In genomic region chr9:34992201-34992600, GRCm38 (mm10) we compare ENCODE assay signal across 12 mouse cellular contexts.
DNase-seq lines count a peak whose midpoint lies in the region; ATAC-seq and TF ChIP-seq lines count a peak whose summit lies in the region.
"Had no signal": no experiment of that assay in that cellular context is flagged by ENCODE, and none has a peak within 500 bp of the region (broad histone marks: within the 10 kb centered on the region; RNA-seq: fewer than 3 reads in every experiment).

No protein-coding gene starts in this region.

- ATAC-seq in intestine, embryonic 16.5 days, result 0 out of 2 replicates have a peak, but pooled peaks have one; percentile 5
- no peak for ATAC-seq in intestine, embryonic 15.5 days
- peak; percentile 54 for ATAC-seq in lung, embryonic 16.5 days (ENCODE audit: low read depth)
- no peak for ATAC-seq in erythroid progenitor cell, adult 5-6 weeks (replicated peaks; ENCODE audit: low FRiP score, poor library complexity, severe bottlenecking)

- 36% methylated on average over 4 of the region's 4 CpGs for WGBS in intestine, embryonic 16.5 days
- WGBS in intestine, embryonic 15.5 days, result 31% methylated on average over 4 of the region's 4 CpGs
- 25% methylated on average over 4 of the region's 4 CpGs for WGBS in lung, embryonic 16.5 days

- H3K4me1 ChIP-seq in intestine, embryonic 16.5 days (ENCODE audit: control insufficient read depth, insufficient read depth, low read length), result peaks cover 4% of the 10 kb centered on the region; the same call in 1 of the 2 replicates
- 0 out of 2 replicates have a peak, but pooled peaks cover 7% of the 10 kb centered on the region for H3K4me1 ChIP-seq in intestine, embryonic 15.5 days (replicated peaks)
- H3K4me1 ChIP-seq in embryonic fibroblast, embryonic 13.5 days (ENCODE audit: control insufficient read depth, insufficient read depth, low read length), result peaks cover 6% of the 10 kb centered on the region; the same call in 1 of the 2 replicates
- peaks cover 24% of the 10 kb centered on the region for H3K4me1 ChIP-seq in lung, embryonic 16.5 days (replicated peaks; ENCODE audit: control insufficient read depth, insufficient read depth, low read length)

- TF ChIP-seq POLR2A in embryonic fibroblast, embryonic 13.5 days (IDR thresholded peaks at IDR 0.05; ENCODE audit: low read depth, low read length), result no peak

- no peak overlapping the region for H3K4me3 ChIP-seq in intestine, embryonic 16.5 days (ENCODE audit: low read length)
- H3K4me3 ChIP-seq in intestine, embryonic 15.5 days (replicated peaks), result no peak overlapping the region
- H3K4me3 ChIP-seq in embryonic fibroblast, embryonic 13.5 days (ENCODE audit: insufficient read depth, low read length), result no peak overlapping the region
- H3K4me3 ChIP-seq in lung, embryonic 16.5 days (ENCODE audit: low read length), result no peak overlapping the region
- H3K4me3 ChIP-seq: limb, embryonic 15.5 days; midbrain, embryonic 12.5 days had no signal

- H3K27me3 ChIP-seq in intestine, embryonic 16.5 days (replicated peaks; ENCODE audit: control insufficient read depth, insufficient read depth, low read length), result peaks cover 39% of the 10 kb centered on the region
- peaks cover 51% of the 10 kb centered on the region for H3K27me3 ChIP-seq in intestine, embryonic 15.5 days (replicated peaks)
- H3K27me3 ChIP-seq in lung, embryonic 16.5 days (ENCODE audit: control insufficient read depth, insufficient read depth, low read depth, low read length), result no peaks in the 10 kb centered on the region
- H3K27me3 ChIP-seq: limb, embryonic 15.5 days; midbrain, embryonic 12.5 days had no signal

- no peaks in the 10 kb centered on the region for H3K9me3 ChIP-seq in intestine, embryonic 16.5 days (ENCODE audit: control insufficient read depth, low read length)
- no peaks in the 10 kb centered on the region for H3K9me3 ChIP-seq in intestine, embryonic 15.5 days
- H3K9me3 ChIP-seq in lung, embryonic 16.5 days (ENCODE audit: control insufficient read depth, low read length), result no peaks in the 10 kb centered on the region
- H3K9me3 ChIP-seq: G1E; limb, embryonic 15.5 days; midbrain, embryonic 12.5 days had no signal

- no peak overlapping the region for H3K9ac ChIP-seq in intestine, embryonic 16.5 days (ENCODE audit: low read depth, low read length)
- no peak overlapping the region for H3K9ac ChIP-seq in intestine, embryonic 15.5 days
- no peak overlapping the region for H3K9ac ChIP-seq in lung, embryonic 16.5 days (ENCODE audit: low read length)
- H3K9ac ChIP-seq: limb, embryonic 15.5 days; midbrain, embryonic 12.5 days had no signal

- TF ChIP-seq CTCF in embryonic fibroblast, embryonic 13.5 days (IDR thresholded peaks at IDR 0.05; ENCODE audit: borderline replicate concordance, insufficient read depth, low read length), result no peak

- no peak overlapping the region for H3K27ac ChIP-seq in intestine, embryonic 16.5 days (ENCODE audit: low read length)
- H3K27ac ChIP-seq in intestine, embryonic 15.5 days, result no peak overlapping the region
- H3K27ac ChIP-seq in embryonic fibroblast, embryonic 13.5 days (ENCODE audit: insufficient read depth, low read length), result peak overlapping the region; percentile 24; the same call in 1 of the 2 replicates
- H3K27ac ChIP-seq in lung, embryonic 16.5 days (ENCODE audit: low read length), result peak overlapping the region; percentile 81
- H3K27ac ChIP-seq: limb, embryonic 15.5 days; midbrain, embryonic 12.5 days had no signal

- H3K36me3 ChIP-seq in intestine, embryonic 16.5 days (ENCODE audit: control insufficient read depth, insufficient read depth, low read length), result no peaks in the 10 kb centered on the region
- no peaks in the 10 kb centered on the region for H3K36me3 ChIP-seq in intestine, embryonic 15.5 days
- H3K36me3 ChIP-seq in lung, embryonic 16.5 days (ENCODE audit: control insufficient read depth, insufficient read depth, low read length), result no peaks in the 10 kb centered on the region
- H3K36me3 ChIP-seq: G1E; limb, embryonic 15.5 days; midbrain, embryonic 12.5 days had no signal

- peak; percentile 21 for DNase-seq in adipocyte (ENCODE audit: low spot score)
- DNase-seq in ovary, postnatal 36 days (ENCODE audit: low spot score), result no peak
- no peak for DNase-seq in cerebellum, postnatal 25 days
- DNase-seq: layer of hippocampus, adult 9-11 months had no signal

- H3K4me2 ChIP-seq in intestine, embryonic 16.5 days (ENCODE audit: low read depth, low read length), result no peak overlapping the region
- H3K4me2 ChIP-seq in intestine, embryonic 15.5 days (replicated peaks), result no peak overlapping the region
- H3K4me2 ChIP-seq in lung, embryonic 16.5 days (ENCODE audit: low read depth, low read length), result no peak overlapping the region
- H3K4me2 ChIP-seq: limb, embryonic 15.5 days; midbrain, embryonic 12.5 days had no signal

Comparison
In these comparisons a context has a peak if more than half of its experiments do, and no peak if none do; other contexts are left out.
1. ATAC-seq: peak in intestine, embryonic 16.5 days (single experiment) and lung, embryonic 16.5 days (single experiment); none in intestine, embryonic 15.5 days (single experiment) and erythroid progenitor cell, adult 5-6 weeks (single experiment).
2. H3K27ac ChIP-seq: peak in embryonic fibroblast, embryonic 13.5 days (single experiment) and lung, embryonic 16.5 days (single experiment); none in intestine, embryonic 16.5 days (single experiment) and intestine, embryonic 15.5 days (single experiment).